Mouse (Mus musculus): ENCODE results near the gene Dglucy.
A peak's percentile ranks its signal among the peaks of the same experiment; 100 is the strongest.

Dglucy gene

DNA sequence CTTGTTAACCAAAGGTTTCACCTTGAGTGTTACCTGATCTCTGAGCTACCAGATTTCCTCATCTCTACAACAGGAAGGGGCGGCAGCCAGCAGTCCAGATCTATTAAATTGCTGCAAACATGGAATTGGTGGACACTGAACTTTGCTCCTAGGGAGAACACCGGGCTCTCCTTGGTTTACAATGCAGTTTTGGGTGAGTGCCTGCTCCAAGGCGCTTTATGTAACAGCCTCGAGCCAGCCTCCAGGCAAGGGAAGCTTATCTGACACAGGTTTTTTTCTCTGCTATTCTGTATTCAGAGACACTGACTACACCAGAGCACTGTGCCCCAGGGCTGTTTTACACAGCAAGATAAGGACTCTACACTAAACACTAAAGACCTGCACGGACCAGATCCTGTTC, 155.9 kb downstream of the Dglucy start:
- DNase-seq (ENCODE audit: low spot score), result no peak

DNA sequence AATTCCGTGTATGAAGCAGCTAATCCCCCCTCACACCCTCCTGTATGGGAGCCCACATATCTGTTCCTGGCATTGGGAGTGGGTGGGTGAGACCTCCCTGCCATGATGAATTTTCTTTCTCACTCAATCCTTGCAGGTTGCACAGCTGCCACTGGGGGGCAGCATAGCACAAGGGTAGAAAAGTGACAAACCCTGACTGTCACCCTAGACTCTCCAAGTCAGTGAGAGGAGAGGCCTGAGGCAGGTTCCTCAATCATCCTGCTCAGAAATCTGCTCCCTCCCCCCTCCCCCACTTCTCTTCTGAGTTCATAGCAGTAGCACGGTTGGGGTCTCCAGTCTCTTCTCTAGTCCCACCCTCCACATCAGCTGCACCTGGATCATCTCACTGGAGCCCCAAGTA, 157.3 kb downstream of the Dglucy start:
- peak; percentile 63 for DNase-seq (ENCODE audit: low spot score)

DNA sequence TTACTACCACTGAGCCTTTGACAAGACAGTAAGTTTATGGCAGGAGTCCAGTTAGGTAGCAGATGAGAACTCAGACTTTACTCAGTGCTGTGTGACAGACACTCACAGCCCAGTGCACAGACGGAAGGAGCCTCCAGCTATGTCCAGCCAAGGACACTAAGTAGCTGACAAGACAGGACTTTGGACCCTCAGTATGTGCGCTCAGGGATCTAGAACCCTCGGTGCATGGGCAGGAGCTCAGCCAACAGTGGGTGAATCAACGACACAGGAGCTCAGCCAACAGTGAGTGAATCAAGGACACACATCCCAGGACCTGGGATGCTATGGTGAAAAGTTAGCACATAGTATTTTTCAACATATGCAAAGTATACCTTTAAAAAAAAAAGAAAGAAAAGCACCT, 157.9 kb downstream of the Dglucy start:
- DNase-seq (ENCODE audit: low spot score), result no peak

DNA sequence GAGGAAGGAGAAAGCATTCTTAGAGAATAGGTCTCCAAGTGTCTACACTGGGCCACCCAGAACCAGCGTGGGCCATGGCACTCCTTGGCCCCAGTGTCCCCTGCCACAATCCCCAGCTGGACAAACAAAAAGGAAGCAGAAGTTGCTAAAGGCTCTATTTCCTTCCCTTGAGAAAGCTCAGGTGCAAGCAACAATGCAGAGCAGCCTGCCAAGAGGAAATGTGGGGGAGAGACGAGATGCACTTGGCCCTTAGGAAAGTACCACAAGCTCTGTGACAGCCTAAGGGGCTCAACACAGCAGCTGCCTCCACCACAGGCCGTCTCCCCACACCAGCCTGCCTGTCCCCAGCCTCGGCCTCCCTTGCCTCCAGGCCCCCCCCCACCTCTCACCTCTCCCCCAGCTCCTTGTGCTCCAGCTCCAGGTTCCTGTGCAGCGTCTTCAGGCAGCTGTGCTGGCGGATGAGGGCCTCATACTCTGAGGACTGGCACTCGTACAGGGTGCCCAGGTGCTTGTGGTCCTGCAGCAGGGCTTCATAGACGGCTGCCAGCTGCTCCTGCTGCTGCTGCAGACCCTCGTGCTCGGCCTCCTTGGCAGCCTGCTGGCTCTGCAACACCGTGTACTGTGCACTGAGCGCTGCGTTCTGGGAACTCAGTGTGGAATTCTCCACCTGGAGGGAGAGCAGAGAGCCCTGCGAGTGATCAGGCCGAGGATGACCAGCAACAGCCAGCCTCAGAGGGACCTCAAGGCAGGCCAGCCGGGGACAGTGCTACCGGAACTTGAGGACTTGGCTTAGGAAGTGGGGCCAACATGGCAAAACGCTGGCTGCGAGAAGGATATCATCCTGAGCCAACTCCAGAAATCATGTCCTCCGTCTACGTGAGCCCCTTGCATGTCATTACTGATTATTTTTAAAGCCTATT, 158.8 kb downstream of the Dglucy start:
- no peak for DNase-seq (ENCODE audit: low spot score)

DNA sequence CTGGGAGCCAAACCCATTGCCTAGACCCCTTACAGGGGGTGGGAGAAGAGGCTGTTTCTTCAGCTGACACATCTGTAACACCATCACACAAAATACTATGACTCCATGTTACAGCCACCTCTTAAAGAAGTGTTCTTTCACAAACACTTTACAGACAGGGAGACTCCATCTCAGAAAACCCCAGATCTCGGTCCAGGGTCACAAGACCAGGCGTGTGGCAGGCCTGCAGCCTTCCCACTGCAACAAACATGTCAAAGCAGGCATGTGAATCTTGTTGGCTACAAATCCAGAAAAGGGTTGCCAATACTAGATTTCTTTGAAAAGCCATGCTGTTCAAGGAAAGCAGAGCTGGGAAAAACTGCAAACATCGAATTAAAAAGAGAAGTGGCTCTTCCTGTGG, 162.5 kb downstream of the Dglucy start:
- no peak for DNase-seq (ENCODE audit: low spot score)

DNA sequence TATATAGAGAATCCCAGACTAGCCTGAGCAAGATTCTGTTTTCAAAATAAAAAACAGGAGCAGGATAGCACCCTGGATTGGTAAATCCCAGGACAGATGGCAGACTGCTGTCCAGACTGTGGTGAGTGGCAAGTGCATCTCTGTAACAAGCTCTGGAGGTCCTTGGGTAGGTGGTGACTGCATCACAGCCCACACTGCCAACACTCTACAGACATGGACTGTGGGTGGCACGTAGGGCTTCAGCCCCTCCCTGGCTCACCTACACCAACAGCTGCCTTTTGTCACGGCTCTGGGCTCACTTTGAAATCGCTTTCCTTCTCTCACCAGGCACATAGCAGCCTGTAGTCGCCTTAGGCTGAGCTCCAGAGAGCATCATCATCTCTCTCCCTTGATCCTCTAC, 164.3 kb downstream of the Dglucy start:
- DNase-seq (ENCODE audit: low spot score), result no peak

DNA sequence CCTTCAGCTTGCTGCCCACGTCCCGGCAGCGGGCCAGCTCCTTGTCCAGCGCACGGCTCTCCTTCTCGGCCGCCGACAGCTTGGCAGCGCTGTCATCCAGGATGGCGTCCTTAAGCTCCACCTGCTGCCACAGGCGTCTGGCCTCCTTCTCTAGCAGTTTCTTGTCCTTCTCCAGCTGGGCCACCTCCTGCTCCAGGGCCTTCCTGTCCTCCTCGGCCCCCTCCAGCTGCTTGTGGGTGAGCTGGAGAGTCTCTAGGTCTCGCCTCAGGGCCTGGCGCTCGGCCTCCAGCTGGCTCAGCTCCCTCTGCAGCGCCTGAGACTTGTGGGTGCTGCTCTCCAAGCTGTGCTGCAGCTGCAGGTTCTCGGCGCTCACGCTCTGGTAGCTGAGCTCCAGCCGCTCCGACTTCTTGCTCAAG, 166.1 kb downstream of the Dglucy start:
- DNase-seq (ENCODE audit: low spot score), result no peak

DNA sequence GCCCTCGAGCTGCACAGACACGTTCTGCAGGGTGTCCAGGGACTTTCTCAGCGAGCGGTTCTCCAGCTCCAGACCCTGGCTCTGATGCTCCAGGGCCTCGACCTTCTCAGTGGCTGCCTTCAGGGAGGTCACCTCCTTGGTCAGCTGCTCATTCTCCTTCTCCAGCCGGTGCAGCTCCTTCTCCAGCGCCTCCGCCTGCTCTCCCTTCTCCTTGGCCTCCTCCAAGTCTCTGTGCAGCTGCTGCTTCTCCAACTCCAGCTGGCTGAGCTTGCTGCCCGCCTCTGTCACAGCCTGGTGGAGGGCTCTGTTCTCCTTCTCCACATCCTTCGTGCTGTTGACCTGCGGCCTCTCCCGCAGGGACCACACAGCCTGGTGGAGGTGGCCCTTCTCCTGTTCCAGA, 166.6 kb downstream of the Dglucy start:
- DNase-seq (ENCODE audit: low spot score), result no peak

DNA sequence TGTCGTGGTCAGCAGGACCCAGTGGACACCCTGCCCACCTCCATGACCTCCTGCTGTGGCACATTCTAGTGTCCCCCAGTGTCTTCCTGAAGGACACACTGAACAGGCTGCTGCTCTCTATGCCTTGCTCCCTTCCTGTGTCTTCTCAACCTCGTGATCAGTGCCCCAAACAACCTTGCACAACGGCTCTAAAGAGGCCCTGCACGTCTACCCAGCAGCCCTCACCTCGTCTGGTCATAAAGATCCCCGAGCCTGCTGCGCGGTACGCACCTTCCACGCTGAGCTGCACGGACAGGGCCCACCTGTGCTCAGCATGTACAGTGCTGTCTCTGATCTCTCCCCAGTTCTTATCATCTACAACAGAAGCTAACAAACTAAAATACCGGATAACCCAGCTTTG, 167.1 kb downstream of the Dglucy start:
- DNase-seq (ENCODE audit: low spot score), result no peak

Data from left cerebral cortex, adult 11 months (tissue).